Mouse (Mus musculus): Measurements from ENCODE around the gene Top3a. TPM values are rescaled to one million over a fixed set of nuclear protein-coding genes. Genes with fewer than 3 reads are reported as not detected.
A peak's percentile ranks its signal among the peaks of the same experiment; 100 is the strongest.

Gene Top3a
- total RNA-seq, 2 experiments from 2014 or later: 5.3 to 6.3 TPM

DNA sequence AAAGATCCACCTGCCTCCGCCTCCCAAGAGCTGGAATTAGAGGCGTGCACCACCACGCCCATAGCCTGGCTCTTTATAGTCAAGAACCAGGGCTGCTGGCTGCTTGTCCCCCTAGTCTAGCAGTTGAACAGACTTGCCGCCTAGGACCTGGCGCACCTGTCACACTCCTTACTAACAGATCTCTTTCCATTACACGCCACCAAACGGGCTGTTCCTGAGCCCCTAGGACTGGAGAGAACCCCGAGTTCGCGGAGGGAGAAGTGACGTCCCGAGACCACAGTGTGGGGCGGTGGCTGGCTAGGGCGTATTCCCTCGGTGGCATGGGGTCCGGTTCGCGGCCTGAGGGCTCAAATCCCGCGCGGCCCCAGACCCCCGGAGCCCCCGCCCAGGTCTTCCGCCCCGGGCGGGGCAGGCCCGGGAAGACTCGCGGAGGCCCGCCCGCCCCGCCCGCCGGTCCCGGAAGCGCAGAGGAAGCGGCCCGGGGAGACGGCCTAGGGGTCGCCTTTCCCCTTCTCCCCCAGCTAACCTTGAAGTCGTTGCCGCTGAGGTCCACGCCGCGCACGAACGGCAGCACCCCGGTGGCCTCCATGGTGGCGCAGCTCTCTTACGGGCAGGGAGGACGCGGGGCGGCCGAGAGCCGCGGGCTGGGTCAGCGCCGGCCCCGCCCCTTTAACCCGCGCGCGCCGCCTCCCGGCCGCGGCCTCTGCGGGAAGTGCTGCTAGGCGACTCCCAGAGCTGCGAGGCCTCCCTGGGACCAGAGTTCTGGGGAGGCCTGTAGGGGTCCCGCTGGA is 50.4 kb downstream of the Top3a start, which contains the start of gene Flii:
Flii (minus strand) TSS at position 663 of the 791 bp plus-strand sequence.
- DNase-seq: peak; percentile 90 to 91
- intact Hi-C loops (cut with DNase I): loop anchor here (2.0 kb wide), 2 partner anchors 28 to 50 kb away; partner anchors contain the start of genes Llgl1, Smcr8 and Top3a

DNA sequence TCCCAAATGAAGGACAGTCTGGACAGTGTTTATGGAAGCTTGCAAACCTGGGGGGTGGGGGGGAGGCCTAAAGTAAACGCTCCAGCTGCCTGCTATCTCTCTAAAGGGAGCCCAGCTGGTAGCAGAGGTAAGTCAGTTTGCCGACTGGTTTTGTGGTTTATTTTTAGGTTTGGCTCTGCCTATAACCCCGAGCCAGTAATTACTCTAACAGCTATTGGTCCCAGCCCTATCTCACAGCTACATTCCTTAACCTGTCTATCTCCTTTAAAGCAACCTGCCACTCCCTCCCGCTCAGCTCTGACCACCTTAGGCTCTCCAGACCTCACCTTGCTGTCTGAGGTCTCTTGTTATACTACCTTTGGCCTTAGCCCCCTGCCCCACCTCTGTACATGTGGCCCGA is 57.9 kb downstream of the Top3a start:
- DNase-seq: no peak
- intact Hi-C loops (cut with DNase I): no loop called here

GRCm38 (mm10) chr11:60715833-60716232 is 61.3 kb downstream of the Top3a start:
- no peak for DNase-seq
- intact Hi-C loops (cut with DNase I): no loop called here

- intact Hi-C loops (cut with DNase I): no loop called here
- DNase-seq: no peak
These were observed 64.4 kb downstream of the Top3a start for GRCm38 (mm10) chr11:60712639-60713255.

DNA sequence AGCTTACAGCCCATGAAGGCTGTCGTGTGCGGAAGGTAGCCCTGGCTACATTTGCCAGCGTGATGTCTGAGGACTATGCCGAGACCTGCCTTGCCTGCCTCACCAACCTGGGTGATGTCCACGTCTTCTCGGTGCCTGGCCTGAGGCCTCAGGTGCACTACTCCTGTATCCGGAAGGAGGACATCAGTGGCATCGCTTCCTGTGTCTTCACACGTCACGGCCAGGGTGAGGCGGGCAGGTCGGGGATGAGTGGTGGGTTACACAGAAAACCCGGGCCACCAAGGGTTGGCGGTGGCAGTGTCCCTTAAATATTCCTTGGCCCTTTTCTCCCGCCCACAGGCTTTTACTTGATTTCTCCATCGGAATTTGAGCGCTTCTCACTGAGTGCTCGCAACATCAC is 65.1 kb downstream of the Top3a start:
- intact Hi-C loops (cut with DNase I): no loop called here
- no peak for DNase-seq

DNA sequence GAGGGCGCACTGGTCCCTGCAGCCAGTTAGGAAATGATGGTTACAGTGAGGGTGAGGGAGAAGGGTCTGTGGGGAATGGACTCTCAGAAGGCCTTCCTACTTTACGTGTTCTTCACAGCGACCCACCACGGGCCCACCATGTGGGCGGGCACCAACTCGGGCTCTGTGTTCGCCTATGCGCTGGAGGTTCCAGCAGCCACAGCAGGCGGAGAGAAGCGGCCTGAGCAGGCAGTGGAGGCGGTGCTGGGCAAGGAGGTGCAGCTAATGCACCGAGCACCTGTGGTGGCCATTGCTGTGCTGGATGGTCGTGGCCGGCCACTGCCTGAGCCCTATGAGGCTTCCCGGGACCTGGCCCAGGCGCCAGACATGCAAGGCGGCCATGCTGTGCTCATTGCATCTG is 65.9 kb downstream of the Top3a start:
- no peak for DNase-seq
- intact Hi-C loops (cut with DNase I): no loop called here

DNA sequence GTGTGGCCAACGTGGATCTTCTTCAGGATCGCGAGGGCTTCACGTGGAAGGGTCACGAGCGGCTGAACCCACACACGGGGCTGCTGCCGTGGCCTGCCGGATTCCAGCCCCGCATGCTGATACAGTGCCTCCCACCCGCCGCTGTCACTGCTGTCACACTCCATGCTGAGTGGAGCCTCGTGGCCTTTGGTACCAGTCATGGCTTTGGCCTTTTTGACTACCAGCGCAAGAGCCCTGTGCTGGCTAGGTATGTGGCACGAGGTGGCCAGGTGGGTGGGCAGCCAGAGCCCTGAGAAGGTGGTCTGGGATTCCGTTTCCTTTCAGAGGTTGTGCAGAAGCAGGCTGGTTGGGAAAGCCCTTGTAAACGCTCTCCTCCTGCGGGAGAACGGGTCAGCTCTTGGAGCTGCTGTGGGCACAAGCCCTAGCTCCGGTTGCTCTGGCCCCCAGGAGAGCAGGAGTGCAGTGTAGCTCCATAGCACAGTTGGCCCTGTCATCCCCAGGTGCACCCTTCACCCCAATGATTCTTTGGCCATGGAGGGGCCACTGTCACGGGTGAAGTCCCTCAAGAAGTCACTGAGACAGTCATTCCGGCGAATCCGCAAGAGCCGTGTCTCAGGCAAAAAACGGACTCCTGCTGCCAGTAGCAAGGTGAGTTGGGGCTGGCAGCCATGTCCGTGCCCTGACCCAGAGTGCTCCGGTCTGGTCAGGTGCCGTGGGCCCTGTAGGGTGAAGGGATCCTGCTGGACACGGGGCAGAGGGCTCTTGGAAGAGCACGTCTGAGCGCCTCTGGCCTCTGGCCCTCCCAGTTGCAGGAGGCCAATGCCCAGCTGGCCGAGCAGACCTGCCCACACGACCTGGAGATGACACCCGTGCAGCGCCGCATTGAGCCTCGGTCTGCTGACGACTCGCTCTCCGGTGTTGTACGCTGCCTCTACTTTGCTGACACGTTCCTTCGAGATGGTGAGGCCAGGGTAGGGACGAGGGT is 67.4 kb downstream of the Top3a start:
- intact Hi-C loops (cut with DNase I): no loop called here
- DNase-seq: peak in 1 of 2 experiments; percentile 4

DNA sequence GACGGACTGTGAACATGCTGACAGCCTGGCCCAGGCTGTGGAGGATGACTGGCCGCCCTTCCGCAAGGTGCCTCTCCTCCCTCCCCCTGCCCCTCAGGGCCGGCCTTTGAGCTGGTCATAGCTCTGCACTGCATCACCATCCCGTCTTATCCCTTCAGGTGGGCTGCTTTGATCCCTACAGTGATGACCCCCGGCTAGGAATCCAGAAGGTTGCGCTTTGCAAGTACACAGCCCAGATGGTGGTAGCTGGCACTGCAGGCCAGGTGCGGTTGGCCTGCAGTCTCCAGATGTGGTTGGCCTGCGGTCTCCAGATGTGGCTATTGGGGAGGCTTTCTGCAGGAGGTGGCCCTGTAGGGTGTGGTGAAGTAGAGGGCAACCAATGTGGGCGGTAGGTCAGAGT is 68.5 kb downstream of the Top3a start:
- peak in 1 of 2 experiments; percentile 1 for DNase-seq
- intact Hi-C loops (cut with DNase I): no loop called here

DNA sequence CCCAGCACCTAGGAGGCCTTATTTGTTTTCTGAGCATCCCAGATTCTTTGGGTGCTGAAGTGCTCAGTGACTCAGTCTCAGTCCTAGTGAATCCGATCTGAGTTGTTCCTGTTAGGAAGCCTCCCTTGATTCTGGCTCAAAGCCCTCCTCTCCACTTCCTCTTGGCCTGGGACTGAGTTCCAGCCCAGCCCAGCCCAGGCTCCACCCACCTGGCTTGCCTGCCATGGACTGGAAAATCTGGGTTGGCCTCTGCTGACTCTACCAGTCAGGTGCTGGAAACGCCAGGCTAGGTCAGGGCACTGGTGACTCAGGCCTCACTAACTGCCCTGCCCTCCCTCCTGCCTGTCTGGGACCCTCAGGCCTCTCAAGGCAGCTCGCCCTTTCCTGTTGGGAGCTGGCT is 69.5 kb downstream of the Top3a start:
- intact Hi-C loops (cut with DNase I): no loop called here
- peak; percentile 93 to 94 for DNase-seq

DNA sequence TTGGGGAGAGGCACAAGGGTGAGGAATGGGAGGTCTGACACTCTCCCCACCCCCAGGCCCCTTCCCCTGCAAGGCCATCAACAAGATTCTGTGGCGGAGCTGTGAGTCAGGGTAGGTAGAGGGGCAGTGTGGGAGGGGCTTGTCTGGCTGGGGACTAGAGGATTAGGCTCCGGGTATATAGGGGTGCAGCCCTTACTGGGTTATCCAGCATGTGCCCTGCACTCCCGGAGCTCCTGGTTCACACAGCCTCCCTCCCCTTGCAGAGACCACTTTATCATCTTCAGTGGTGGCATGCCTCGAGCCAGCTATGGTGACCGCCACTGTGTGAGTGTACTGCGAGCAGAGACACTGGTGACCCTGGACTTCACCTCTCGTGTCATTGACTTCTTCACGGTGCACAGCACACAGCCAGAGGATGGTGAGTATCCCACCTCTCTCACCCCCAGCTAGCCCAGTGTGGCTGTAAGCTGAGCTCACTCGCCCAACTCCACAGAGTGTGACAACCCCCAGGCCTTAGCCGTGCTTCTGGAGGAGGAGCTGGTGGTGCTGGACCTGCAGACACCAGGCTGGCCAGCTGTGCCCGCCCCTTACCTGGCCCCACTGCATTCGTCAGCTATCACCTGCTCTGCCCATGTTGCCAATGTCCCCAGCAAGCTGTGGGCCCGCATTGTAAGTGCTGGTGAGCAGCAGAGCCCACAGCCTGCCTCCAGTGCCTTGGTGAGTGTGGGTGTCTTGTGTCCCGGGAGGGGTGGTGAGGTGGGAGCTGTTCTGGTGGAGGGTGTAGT is 70.3 kb downstream of the Top3a start:
- intact Hi-C loops (cut with DNase I): no loop called here
- peak in 1 of 2 experiments; percentile 0 for DNase-seq

DNA sequence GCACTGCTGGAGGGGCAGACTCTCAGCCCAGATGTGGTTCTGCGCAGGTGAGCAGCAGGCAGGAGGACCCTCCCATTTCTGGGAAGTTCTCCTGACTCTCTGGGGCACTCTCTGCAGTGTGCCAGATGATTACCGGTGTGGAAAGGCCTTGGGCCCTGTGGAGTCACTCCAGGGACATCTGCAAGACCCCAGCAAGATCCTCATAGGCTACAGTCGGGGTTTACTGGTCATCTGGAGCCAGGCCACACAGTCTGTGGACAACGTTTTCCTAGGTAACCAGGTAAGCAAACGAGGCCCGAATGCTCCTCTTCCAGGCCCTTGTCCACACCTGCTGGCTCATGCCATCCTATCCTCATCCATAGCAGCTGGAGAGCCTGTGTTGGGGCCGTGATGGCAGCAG is 71.1 kb downstream of the Top3a start:
- intact Hi-C loops (cut with DNase I): no loop called here
- DNase-seq: peak in 1 of 2 experiments; percentile 0

- no peak for DNase-seq
- intact Hi-C loops (cut with DNase I): no loop called here
These were observed 71.9 kb downstream of the Top3a start for GRCm38 (mm10) chr11:60705255-60705654.

- intact Hi-C loops (cut with DNase I): loop anchor here (5.0 kb wide), 1 partner anchor 78 kb away; no protein-coding TSS in a partner anchor
- DNase-seq: peak in 1 of 2 experiments; percentile 0
These were observed 72.9 kb downstream of the Top3a start for GRCm38 (mm10) chr11:60704023-60704880.

- intact Hi-C loops (cut with DNase I): loop anchor here (5.0 kb wide), 1 partner anchor 79 kb away; no protein-coding TSS in a partner anchor
- peak; percentile 52 to 70 for DNase-seq
These were observed 74.0 kb downstream of the Top3a start for GRCm38 (mm10) chr11:60703131-60703530.

- intact Hi-C loops (cut with DNase I): loop anchor here (5.0 kb wide), 1 partner anchor 81 kb away; no protein-coding TSS in a partner anchor
- peak; percentile 5 to 8 for DNase-seq
These were observed 75.6 kb downstream of the Top3a start for GRCm38 (mm10) chr11:60701611-60702010.

DNA sequence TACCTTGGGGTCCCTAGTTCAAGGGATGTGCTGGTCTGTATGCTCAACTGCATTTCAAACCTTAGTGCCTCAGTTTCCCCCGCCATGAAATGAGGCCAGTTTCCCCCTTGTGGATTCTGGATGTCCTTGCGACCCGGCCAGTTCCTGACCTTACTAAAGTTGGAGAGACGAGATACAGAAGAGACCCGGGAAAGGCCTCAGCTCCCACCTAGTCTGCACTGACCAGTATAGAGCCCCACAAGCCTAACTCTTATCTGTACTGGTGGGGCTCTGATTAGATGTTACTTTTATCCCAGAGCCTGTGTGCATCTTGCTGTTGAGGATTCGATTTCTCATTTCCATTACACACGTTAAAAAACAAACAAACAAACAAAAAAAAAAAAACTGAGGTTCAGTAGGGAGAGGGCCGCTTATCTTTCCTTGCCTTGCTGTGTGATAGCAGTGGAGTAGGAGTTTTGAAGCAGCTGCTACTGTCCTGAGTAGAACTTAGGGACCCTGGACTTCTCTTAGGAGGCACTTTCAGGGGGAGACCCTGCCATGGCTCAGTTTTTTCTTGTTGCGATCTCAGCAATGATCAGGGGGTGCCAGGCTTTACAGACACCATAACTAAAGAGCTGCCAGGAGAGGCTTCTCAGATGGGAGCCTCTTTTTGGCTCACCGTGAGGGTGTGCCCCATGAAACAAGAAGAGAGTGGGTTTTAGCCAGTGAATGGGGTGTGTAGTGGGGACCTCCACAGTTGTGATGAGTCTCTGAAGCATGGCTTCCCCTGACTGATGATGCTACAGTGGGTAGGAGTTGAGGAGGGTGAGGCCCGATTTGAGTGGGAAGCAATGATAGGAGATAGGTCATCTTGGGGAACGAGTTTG is 76.6 kb downstream of the Top3a start:
- peak in 1 of 2 experiments; percentile 2 for DNase-seq
- intact Hi-C loops (cut with DNase I): loop anchor here (5.0 kb wide), 1 partner anchor 82 kb away; no protein-coding TSS in a partner anchor

GRCm38 (mm10) chr11:60699524-60700075 is 77.6 kb downstream of the Top3a start, which contains the start of gene Llgl1:
Gene Llgl1 (plus strand): TSS chr11:60699723.
- DNase-seq: peak; percentile 88 to 89
- intact Hi-C loops (cut with DNase I): loop anchor here (2.0 to 5.0 kb wide), 4 partner anchors 27 to 393 kb away; partner anchors contain the start of genes Flii and Tmem11

Measured in heart, postnatal 10 days (tissue).